Mouse (Mus musculus) hindbrain, embryonic 13.5 days (tissue): ENCODE data around the gene Gm20708. TPM values are rescaled to one million over a fixed set of nuclear protein-coding genes. Genes with fewer than 3 reads are reported as not detected.

Experiments
- ATAC-seq: fragments of 200-750 bp; cut with Nextera tagmentation; 2 replicates; pipeline ENCODE4 v1.8.0; 2017; ENCODE audit warnings: moderate TSS enrichment; ENCODE audit not compliant: low FRiP score
- H3K27ac ChIP-seq: fragments of 300-500 bp; sonication (generic); 2 replicates; pipeline ENCODE4 v1.5.1; 2015; ENCODE audit warnings: inconsistent platforms, mild to moderate bottlenecking, moderate library complexity
- H3K27me3 ChIP-seq: fragments of 300-500 bp; sonication (generic); 2 replicates; pipeline ENCODE4 v1.6.1; 2015; ENCODE audit warnings: mild to moderate bottlenecking, inconsistent platforms
- H3K36me3 ChIP-seq: fragments of 300-500 bp; sonication (generic); 2 replicates; pipeline ENCODE4 v1.6.1; 2015; ENCODE audit warnings: mild to moderate bottlenecking, inconsistent platforms
- H3K4me1 ChIP-seq: fragments of 300-500 bp; sonication (generic); replicated peaks from 2 replicates; pipeline ENCODE4 v1.6.1; 2015; ENCODE audit warnings: inconsistent platforms
- H3K4me2 ChIP-seq: fragments of 300-500 bp; sonication (generic); 2 replicates; pipeline ENCODE4 v1.6.1; 2015; ENCODE audit warnings: inconsistent platforms, mild to moderate bottlenecking, moderate library complexity
- H3K4me3 ChIP-seq: fragments of 300-500 bp; sonication (generic); 2 replicates; pipeline ENCODE4 v1.5.1; 2015; ENCODE audit warnings: mild to moderate bottlenecking, inconsistent platforms
- H3K9ac ChIP-seq: fragments of 300-500 bp; sonication (generic); 2 replicates; pipeline ENCODE4 v1.6.1; 2015; ENCODE audit warnings: mild to moderate bottlenecking, inconsistent platforms
- H3K9me3 ChIP-seq: fragments of 300-500 bp; sonication (generic); 2 replicates; pipeline ENCODE4 v1.6.1; 2016; ENCODE audit warnings: inconsistent platforms
- WGBS: fragments of 180-500 bp; shearing (Covaris S2); methylation state at CpG from one replicate; pipeline ENCODE4 v1.1.7; 2015; 5-methylcytosine and 5-hydroxymethylcytosine counted together
- polyA plus RNA-seq: library from polyadenylated mRNA; unstranded; fragments of >200 nt; fragmentation: Nextera tagmentation; extraction: Ambion mirVana; gene quantifications from 2 replicates; pipeline ENCODE4 v1.2.1, GENCODE M21; 2015

The Gm20708 gene
- polyA plus RNA-seq, 1 experiment from 2014 or later, result 0.74 TPM

DNA sequence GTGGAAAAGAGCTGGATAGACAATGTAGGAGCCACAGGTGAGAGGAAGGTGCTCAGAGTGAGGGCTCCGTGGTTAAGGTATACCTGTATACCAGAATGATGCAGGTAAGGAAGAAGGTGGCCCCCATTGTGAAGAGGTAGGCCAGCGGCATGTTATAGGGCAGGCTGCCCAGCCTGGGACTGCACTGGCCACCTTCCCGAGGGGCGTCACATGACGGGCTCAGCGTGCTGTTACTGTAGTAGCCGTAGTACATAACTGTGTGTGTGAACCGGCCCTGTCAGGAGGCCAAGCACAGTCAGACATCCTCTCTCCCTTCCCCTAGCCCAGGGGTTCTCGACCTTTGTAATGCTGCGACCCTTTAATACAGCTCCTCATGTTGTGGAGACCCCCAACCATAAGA lies 34.5 kb upstream of the Gm20708 start:
- no peaks in the 10 kb centered on the region for H3K9me3 ChIP-seq
- H3K27me3 ChIP-seq, result peaks cover 10% of the 10 kb centered on the region
- peaks cover 28% of the 10 kb centered on the region for H3K4me1 ChIP-seq
- no peak for ATAC-seq
- no peak overlapping the region for H3K4me3 ChIP-seq
- no peak overlapping the region for H3K4me2 ChIP-seq
- no peak overlapping the region for H3K9ac ChIP-seq
- H3K36me3 ChIP-seq, result no peaks in the 10 kb centered on the region
- H3K27ac ChIP-seq, result no peak overlapping the region
- 93% methylated on average over 10 of the region's 10 CpGs for WGBS

DNA sequence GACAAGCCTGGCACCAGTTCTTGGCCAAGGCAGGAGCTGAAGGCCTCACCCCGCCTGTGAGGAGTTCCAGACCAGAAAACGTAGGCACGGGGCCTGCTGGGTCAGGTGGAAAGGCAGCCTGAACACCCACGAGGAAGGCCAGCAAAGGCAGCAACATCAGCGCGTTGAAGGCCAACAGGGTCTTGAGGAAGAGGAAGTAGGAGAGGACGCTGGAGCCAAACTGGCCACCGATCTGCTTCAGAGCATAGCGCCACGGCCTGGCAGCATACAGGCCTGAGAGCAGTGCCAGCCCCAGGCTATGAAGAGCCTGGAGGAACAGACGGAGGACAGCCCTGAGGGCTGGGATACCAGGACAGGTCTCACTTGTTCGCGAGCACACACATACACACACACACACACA lies 33.9 kb upstream of the Gm20708 start:
- ATAC-seq, result no peak
- no peaks in the 10 kb centered on the region for H3K9me3 ChIP-seq
- peaks cover 28% of the 10 kb centered on the region for H3K4me1 ChIP-seq
- H3K9ac ChIP-seq, result no peak overlapping the region
- no peak overlapping the region for H3K4me3 ChIP-seq
- no peak overlapping the region for H3K27ac ChIP-seq
- H3K4me2 ChIP-seq, result no peak overlapping the region
- no peaks in the 10 kb centered on the region for H3K36me3 ChIP-seq
- peaks cover 16% of the 10 kb centered on the region for H3K27me3 ChIP-seq
- 89% methylated on average over 11 of the region's 13 CpGs for WGBS

DNA sequence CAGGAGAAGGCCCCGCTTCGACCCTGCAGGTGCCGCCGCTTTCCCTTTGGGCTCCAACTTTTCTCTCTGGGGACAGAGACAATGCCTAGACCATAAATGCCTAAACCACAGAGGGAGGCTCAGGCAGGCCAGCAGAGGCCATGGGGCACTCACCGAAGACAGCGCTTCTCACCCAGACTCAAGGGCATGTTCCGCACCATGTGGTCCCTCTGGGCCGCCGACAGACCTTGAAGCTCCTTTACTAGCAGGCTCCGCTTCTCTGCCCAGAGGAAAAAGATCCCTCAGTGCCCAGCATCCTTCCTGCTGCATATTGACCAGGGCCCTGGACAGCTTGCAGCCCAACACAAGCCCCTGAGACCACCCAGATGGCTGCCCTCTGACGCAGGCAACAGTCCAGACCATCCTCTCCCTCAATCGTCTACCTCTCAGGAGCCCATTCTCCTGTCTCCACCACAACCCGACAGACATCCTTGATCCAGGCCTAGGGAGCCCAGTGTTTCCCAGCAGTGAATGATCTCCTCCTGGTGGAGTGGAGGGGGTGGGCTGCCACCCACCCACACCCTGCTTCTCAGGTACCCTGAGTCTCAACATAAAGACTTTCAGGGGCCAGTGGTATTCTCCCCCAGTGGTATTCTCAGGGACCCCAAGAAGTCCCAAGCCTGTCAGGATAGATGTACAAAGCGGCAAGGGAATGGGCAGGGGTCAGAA lies 33.2 kb upstream of the Gm20708 start:
- H3K4me2 ChIP-seq, result no peak overlapping the region
- no peak overlapping the region for H3K4me3 ChIP-seq
- no peaks in the 10 kb centered on the region for H3K9me3 ChIP-seq
- WGBS, result 90% methylated on average over 14 of the region's 14 CpGs
- no peak overlapping the region for H3K27ac ChIP-seq
- H3K27me3 ChIP-seq, result peaks cover 23% of the 10 kb centered on the region
- H3K9ac ChIP-seq, result no peak overlapping the region
- ATAC-seq, result no peak
- H3K36me3 ChIP-seq, result no peaks in the 10 kb centered on the region
- peaks cover 35% of the 10 kb centered on the region for H3K4me1 ChIP-seq

DNA sequence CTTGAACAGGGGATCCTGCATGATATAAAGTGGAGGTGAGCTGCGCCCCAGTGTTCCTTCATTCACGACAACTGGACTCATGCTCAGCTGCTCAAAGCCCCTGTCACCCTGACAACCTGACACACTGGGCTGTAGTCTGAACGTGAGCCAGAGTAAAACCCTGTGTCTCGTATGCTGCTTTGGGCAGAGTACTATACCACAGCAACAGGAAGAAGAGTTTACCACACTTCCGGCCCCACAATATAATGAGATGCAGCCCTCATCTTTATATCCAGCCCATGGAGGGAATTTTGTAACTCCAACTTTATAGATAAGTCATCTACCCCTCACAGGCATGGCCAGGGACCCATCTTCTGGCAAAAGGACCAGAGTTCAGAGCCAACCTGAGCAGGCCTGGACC lies 32.4 kb upstream of the Gm20708 start:
- ATAC-seq, result no peak
- Histone ChIP-seq H3K36me3 (no peaks in the 10 kb centered on the region), H3K4me1 (peaks cover 43% of the 10 kb centered on the region), H3K9ac (no peak overlapping the region), H3K27me3 (peaks cover 32% of the 10 kb centered on the region), H3K27ac (no peak overlapping the region), H3K9me3 (no peaks in the 10 kb centered on the region), H3K4me2 (no peak overlapping the region), H3K4me3 (no peak overlapping the region)
- 86% methylated on average over 5 of the region's 5 CpGs for WGBS

DNA sequence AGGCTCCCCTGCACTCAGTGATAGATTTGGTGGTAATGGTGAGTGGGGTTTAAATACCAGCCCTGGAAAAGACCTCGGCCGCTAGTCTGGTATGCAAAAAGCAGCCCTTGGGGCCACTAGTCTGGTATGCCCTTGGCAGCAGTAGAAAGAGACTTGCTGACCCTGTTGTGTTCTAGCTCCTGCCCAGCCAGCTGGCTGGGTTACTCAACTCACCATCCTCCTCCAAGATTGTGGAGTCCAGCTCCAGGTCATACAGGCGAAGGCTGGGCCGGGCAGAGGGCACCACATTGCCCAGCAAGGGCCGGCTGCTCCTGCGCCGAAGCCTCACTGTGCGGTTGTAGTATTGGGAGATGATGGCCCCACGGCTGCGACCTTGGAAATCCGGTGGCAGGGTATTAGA lies 31.4 kb upstream of the Gm20708 start:
- 95% methylated on average over 11 of the region's 11 CpGs for WGBS
- no peak for ATAC-seq
- H3K27me3 ChIP-seq, result peaks cover 41% of the 10 kb centered on the region
- no peak overlapping the region for H3K9ac ChIP-seq
- no peak overlapping the region for H3K27ac ChIP-seq
- no peak overlapping the region for H3K4me3 ChIP-seq
- no peaks in the 10 kb centered on the region for H3K36me3 ChIP-seq
- H3K9me3 ChIP-seq, result no peaks in the 10 kb centered on the region
- peaks cover 48% of the 10 kb centered on the region for H3K4me1 ChIP-seq
- no peak overlapping the region for H3K4me2 ChIP-seq

DNA sequence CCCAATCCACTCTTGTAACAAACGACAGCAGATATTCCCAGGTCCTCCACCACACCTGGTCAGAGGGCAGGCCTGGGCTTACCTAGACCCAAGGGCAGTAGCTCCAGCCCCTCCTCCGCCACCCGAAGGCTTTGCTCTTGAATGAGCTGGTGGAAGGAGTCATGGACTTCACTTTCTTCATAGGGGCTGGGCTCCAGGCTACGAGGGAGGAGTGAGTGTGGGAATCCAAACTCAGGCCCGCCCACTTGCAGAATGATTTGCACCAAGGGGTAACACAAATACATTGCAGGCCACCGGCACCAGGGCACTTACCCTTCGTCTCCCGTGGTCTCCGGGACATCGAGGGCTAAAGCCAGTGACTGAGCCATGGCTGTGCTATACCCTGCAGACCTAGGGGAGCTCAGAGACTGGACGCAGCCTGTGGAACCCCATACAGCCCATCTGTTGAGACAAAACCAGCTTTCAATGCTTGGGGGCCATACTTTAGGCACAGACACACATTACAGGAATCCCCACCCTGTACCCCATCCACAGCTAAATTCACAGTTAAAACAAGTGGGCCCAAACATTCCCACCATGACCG lies 30.5 kb upstream of the Gm20708 start:
- Histone ChIP-seq H3K27ac (peak overlapping the region; percentile 73), H3K27me3 (peaks cover 50% of the 10 kb centered on the region), H3K36me3 (no peaks in the 10 kb centered on the region), H3K9me3 (no peaks in the 10 kb centered on the region), H3K9ac (peak overlapping the region; percentile 69; the same call in 1 of the 2 replicates), H3K4me2 (peak overlapping the region; percentile 56), H3K4me1 (peaks cover 53% of the 10 kb centered on the region), H3K4me3 (no peak overlapping the region)
- ATAC-seq, result 0 out of 2 replicates have a peak, but pooled peaks have one; percentile 10
- 61% methylated on average over 12 of the region's 12 CpGs for WGBS

DNA sequence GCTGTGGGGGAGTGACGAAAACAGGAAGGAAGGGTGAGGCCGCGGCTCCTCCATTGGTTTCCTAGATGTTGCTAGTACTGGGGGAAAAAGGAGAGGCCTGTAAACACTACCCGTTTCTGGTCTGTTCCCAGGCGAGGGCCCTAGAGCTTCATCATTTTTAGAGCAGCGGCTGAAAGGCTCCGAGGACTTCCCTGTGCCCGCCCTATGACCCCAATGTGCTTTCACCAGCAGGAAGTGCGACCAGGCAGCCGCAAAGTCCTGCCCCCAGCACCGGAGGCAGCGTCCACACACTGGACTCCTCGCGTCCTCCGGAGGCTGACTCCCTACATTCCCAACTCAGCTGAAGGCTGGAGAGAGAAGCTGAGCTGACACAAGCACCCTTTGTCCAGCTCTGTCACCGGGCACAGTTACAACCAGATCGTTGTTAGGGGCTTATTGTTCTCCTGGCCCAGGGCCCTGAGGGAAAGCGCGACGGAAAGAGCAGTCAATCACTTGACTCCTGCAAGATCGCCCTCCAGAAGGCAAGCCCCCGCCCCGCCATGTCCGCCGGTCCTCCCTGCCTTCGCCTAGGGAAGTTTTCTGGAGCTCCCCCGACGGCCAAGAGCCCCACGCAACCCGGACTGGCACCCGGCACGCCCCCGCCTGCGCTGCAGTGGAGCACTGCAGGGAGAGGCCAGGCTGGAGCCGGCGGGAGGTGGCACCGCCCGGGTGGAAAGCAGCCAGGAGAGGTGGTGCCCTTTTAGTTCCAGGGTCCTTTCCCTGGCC lies 29.9 kb upstream of the Gm20708 start:
- H3K4me3 ChIP-seq, result peak overlapping the region; percentile 33
- H3K27ac ChIP-seq, result peak overlapping the region; percentile 73
- peak overlapping the region; percentile 56 for H3K4me2 ChIP-seq
- peak overlapping the region; percentile 69 for H3K9ac ChIP-seq
- H3K9me3 ChIP-seq, result no peaks in the 10 kb centered on the region
- peak; percentile 38; the same call in 1 of the 2 replicates for ATAC-seq
- H3K4me1 ChIP-seq, result peaks cover 53% of the 10 kb centered on the region
- H3K36me3 ChIP-seq, result no peaks in the 10 kb centered on the region
- WGBS, result 5% methylated on average over 38 of the region's 38 CpGs
- H3K27me3 ChIP-seq, result peaks cover 57% of the 10 kb centered on the region

DNA sequence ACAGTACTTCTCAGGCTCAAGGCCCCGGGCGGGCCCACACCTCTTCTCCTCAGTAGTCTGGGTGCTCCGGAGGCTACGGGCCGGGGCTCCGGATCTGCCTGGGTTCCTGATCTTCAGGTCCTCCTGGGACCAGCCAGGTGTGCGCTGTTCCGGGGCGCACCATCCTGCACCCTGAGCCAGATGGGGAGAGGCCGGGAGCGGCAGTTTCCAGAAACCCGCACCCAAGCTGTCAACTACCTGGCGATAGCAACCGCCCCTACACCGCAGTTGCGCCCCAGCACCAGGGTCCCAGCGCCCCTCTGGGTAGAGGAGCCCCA lies 29.3 kb upstream of the Gm20708 start:
- Histone ChIP-seq H3K36me3 (no peaks in the 10 kb centered on the region), H3K4me1 (peaks cover 53% of the 10 kb centered on the region), H3K27me3 (peaks cover 62% of the 10 kb centered on the region), H3K4me2 (peak overlapping the region; percentile 56), H3K4me3 (peak overlapping the region; percentile 33), H3K9me3 (no peaks in the 10 kb centered on the region), H3K9ac (peak overlapping the region; percentile 69), H3K27ac (peak overlapping the region; percentile 73)
- WGBS, result 1% methylated on average over 16 of the region's 17 CpGs
- peak; percentile 50; the same call in 1 of the 2 replicates for ATAC-seq

DNA sequence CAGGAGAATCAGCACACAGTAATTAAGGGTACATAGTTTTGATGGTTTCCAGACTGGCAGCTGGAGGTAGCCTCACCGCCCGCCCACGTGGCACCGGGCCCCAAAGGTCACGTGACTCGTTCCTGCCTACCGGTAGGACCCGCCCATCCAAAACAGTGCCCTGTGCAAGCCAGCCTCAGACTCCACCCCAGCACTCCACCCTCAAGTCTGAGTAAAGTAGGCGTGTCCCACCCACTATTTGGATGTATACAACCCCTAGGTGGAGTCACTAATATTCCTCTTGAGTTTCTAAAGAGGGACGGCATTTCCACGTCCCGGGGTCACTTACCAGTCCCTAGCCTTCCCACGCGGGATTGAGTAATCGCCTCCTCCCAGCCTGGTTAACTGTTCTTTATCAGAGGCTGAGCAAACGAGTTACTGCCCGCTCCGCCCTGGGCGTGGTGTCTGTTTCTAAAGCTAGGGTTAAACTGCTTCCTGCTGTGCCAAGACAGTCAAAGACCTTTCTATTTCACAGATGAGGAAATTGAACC lies 28.8 kb upstream of the Gm20708 start:
- H3K27ac ChIP-seq, result peak overlapping the region; percentile 73; the same call in 1 of the 2 replicates
- peak overlapping the region; percentile 69 for H3K9ac ChIP-seq
- peaks cover 66% of the 10 kb centered on the region for H3K27me3 ChIP-seq
- H3K4me1 ChIP-seq, result peaks cover 53% of the 10 kb centered on the region
- no peaks in the 10 kb centered on the region for H3K9me3 ChIP-seq
- no peak for ATAC-seq
- 6% methylated on average over 19 of the region's 19 CpGs for WGBS
- peak overlapping the region; percentile 56 for H3K4me2 ChIP-seq
- H3K4me3 ChIP-seq, result peak overlapping the region; percentile 33
- no peaks in the 10 kb centered on the region for H3K36me3 ChIP-seq

DNA sequence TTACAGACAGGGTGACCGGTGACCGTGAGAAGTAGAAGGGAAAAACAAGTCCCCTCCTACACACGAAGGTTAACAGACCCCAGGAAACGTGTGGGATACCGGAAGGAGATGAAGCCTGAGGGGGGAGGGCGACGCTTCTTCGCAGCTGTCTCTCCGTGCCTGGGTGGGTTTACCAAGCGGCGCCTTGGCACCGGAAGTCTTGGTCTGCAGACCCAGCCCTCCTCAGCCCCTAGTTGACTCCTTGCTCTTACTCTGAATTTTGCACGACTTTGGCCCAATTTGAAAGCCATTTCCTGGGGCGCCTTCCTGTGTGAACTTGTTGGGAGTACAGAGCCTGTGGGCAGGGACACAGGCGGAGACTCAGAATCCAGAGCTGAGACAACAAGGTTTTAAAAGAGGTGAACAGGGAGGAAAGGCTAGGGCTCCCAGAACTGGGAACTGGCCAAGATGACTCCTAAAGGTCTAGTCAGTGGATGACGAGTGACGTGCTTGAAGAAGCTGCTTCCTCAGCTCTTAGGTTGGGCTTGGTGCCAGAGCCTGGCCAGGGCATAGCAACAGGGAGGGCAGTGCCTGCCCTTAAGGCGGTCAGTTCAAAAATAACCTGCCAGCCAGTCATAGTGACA lies 28.2 kb upstream of the Gm20708 start:
- Histone ChIP-seq H3K4me1 (peaks cover 53% of the 10 kb centered on the region), H3K4me2 (peak overlapping the region; percentile 56), H3K27ac (peak overlapping the region; percentile 52), H3K9ac (no peak overlapping the region), H3K4me3 (no peak overlapping the region), H3K27me3 (peaks cover 66% of the 10 kb centered on the region), H3K9me3 (no peaks in the 10 kb centered on the region), H3K36me3 (no peaks in the 10 kb centered on the region)
- WGBS, result 23% methylated on average over 18 of the region's 18 CpGs
- ATAC-seq, result no peak

DNA sequence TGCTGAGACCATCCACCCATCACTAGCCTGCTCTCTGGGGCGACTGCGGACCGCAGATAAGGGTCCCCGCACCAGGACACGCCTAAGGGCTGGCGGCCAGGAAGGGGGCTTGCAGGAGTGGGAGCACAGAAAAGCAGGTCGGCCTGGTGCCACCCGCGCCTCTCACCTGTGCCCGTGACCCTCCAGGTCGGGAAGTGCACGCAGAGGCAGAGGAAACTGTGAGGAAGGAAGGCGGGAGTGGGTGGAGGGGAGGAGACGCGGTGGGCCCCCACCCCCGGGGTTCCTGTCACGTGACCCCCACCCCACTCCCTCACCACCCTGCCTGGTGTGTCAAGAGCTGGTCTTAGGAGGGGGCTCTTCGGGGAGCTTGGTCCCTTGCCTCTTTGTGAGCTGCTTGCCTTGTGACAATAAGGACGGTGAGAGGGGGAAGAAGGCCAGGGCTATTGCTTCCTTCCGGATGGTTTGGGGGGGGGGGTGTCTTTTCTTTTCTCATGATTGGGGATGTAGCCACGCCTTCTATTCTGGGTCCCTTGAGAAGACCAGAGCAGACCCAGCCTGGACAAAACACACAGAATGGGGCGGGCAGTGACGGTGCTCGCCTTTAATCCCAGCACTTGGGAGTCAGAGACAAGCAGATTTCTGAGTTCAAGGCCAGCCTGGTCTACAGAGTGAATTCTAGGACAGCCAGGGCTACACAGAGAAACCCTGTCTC lies 27.3 kb upstream of the Gm20708 start, which contains the start of the genes Tmc8 and Tmc6:
Gene Tmc8 (plus strand): TSS at position 84 of the 712 bp plus-strand sequence.
Gene Tmc6 (minus strand): TSS at position 206 of the 712 bp plus-strand sequence.
- Histone ChIP-seq H3K4me3 (peak within 1 kb of the TSS; percentile 23), H3K36me3 (no peaks in the 10 kb centered on the region), H3K27me3 (peaks cover 66% of the 10 kb centered on the region), H3K4me1 (peaks cover 53% of the 10 kb centered on the region), H3K9me3 (no peaks in the 10 kb centered on the region), H3K4me2 (peak within 1 kb of the TSS; percentile 56), H3K27ac (peak within 1 kb of the TSS; percentile 52), H3K9ac (peak within 1 kb of the TSS; percentile 63)
- 45% methylated on average over 21 of the region's 24 CpGs for WGBS
- no peak for ATAC-seq
